Mouse (Mus musculus) midbrain, embryonic 10.5 days (tissue): ENCODE results near the gene Pir. TPM values are rescaled to one million over a fixed set of nuclear protein-coding genes. Genes with fewer than 3 reads are reported as not detected.

Source experiments
- DNase-seq: peaks from one replicate; pipeline ENCODE4 v3.0.0-alpha.2; 2017; ENCODE audit warnings: low spot score
- H3K27ac ChIP-seq: fragments of 300-500 bp; sonication (generic); replicated peaks from 2 replicates; pipeline ENCODE4 v1.5.1; 2016; ENCODE audit warnings: mild to moderate bottlenecking
- H3K27me3 ChIP-seq: fragments of 300-500 bp; sonication (generic); 2 replicates; pipeline ENCODE4 v1.6.1; 2016; ENCODE audit warnings: low read depth, mild to moderate bottlenecking; ENCODE audit not compliant: poor library complexity, severe bottlenecking
- H3K36me3 ChIP-seq: fragments of 300-500 bp; sonication (generic); 2 replicates; pipeline ENCODE4 v1.6.1; 2016; ENCODE audit warnings: mild to moderate bottlenecking, moderate library complexity
- H3K4me1 ChIP-seq: fragments of 300-500 bp; sonication (generic); 2 replicates; pipeline ENCODE4 v1.6.1; 2016
- H3K4me3 ChIP-seq: fragments of 300-500 bp; sonication (generic); 2 replicates; pipeline ENCODE4 v1.5.1; 2016; ENCODE audit warnings: mild to moderate bottlenecking, moderate library complexity
- H3K9me3 ChIP-seq: fragments of 300-500 bp; sonication (generic); replicated peaks from 2 replicates; pipeline ENCODE4 v1.6.1; 2016; ENCODE audit warnings: mild to moderate bottlenecking
- WGBS: fragments of 180-500 bp; shearing (Covaris S2); methylation state at CpG from one replicate; pipeline ENCODE4 v1.1.7; 2016; 5-methylcytosine and 5-hydroxymethylcytosine counted together
- polyA plus RNA-seq: library from polyadenylated mRNA; unstranded; fragments of >200 nt; fragmentation: Nextera tagmentation; extraction: Ambion mirVana; gene quantifications from 2 replicates; pipeline ENCODE4 v1.2.1, GENCODE M21; 2016

The Pir gene
- polyA plus RNA-seq, 1 experiment from 2014 or later = 9.4 TPM

GRCm38 (mm10) chrX:164365153-164365865 lies 96.1 kb downstream of the Pir start:
- Histone ChIP-seq H3K4me1 (no peaks in the 10 kb centered on the region), H3K4me3 (no peak overlapping the region), H3K27me3 (peaks cover 8% of the 10 kb centered on the region), H3K27ac (no peak overlapping the region), H3K36me3 (no peaks in the 10 kb centered on the region), H3K9me3 (no peaks in the 10 kb centered on the region)
- 84% methylated on average over 4 of the region's 4 CpGs for WGBS
- DNase-seq = no peak

DNA sequence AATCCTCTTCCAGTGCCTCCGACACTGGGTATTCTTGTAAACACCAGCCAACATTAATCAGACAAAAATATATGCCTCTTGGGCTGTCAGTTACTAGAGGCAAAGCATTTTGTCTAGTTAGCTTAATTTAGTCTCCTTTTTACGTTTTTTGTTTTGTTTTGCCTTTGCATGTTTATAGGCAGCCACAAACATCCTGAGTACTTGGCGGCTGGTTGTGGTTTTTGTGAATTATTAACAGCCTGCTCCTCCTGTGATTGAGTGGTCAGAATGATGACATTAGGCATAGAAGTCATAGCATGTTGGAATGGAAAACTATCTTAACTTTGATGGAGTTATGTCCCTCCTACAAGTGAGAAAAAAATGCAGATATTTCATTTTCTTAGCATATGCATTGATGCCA lies 101.4 kb downstream of the Pir start:
- no peak overlapping the region for H3K27ac ChIP-seq
- no peaks in the 10 kb centered on the region for H3K36me3 ChIP-seq
- H3K27me3 ChIP-seq = peaks cover 29% of the 10 kb centered on the region
- no peaks in the 10 kb centered on the region for H3K9me3 ChIP-seq
- no peaks in the 10 kb centered on the region for H3K4me1 ChIP-seq
- H3K4me3 ChIP-seq = no peak overlapping the region
- DNase-seq = no peak
- 88% methylated on average over 3 of the region's 3 CpGs for WGBS

DNA sequence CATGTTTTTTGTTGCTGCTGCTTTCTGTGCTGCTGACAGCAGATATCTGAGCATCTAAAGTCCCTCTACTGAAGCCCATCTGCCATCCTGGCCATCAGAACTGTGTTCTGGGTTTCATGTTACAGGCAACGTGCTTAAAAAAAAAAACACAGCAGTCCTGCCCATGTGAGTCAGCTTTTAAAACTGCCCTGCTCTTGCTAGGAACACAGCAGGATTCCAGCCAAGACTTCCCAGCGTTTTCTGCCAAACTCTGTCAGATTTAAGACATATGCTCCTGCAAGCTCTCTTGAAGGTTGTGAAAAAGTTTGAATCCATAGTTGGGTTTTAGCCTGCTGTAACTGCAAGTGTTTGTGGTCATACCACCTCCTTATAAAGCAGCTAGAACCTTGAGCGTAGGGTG lies 103.9 kb downstream of the Pir start, which contains the start of gene Vegfd:
TSS of gene Vegfd (plus strand) at position 298 of the 400 bp plus-strand sequence.
- 40% methylated on average over 3 of the region's 3 CpGs for WGBS
- no peak within 1 kb of the TSS for H3K4me3 ChIP-seq
- no peaks in the 10 kb centered on the region for H3K4me1 ChIP-seq
- no peak for DNase-seq
- H3K36me3 ChIP-seq = no peaks in the 10 kb centered on the region
- H3K27ac ChIP-seq = no peak within 1 kb of the TSS
- peaks cover 39% of the 10 kb centered on the region for H3K27me3 ChIP-seq
- H3K9me3 ChIP-seq = no peaks in the 10 kb centered on the region

GRCm38 (mm10) chrX:164374586-164374985 lies 105.4 kb downstream of the Pir start:
- Histone ChIP-seq H3K4me3 (no peak overlapping the region), H3K4me1 (no peaks in the 10 kb centered on the region), H3K9me3 (no peaks in the 10 kb centered on the region), H3K36me3 (no peaks in the 10 kb centered on the region), H3K27me3 (peaks cover 52% of the 10 kb centered on the region), H3K27ac (no peak overlapping the region)
- no peak for DNase-seq
- 63% methylated on average over 5 of the region's 5 CpGs for WGBS

DNA sequence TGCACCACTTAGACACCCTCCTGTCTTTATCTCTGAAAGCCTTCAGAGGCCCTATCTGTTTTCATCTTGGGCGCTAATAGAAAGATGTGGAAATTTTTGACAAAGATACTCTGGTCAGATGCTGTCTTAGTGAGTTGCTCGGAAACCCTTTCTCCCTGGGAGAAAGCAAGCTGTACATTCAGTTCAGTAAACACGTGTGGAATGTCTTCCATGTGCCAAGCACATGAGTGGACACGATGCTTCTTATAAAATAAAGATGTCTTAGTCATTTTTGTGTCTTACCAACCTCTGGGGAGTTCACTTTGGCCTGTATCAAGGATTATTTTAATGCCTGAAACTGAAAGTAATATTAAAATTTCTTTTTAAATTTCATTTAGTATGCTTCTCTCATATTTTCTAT lies 110.5 kb downstream of the Pir start:
- Histone ChIP-seq H3K4me1 (no peaks in the 10 kb centered on the region), H3K4me3 (no peak overlapping the region), H3K9me3 (no peaks in the 10 kb centered on the region), H3K36me3 (no peaks in the 10 kb centered on the region), H3K27ac (no peak overlapping the region), H3K27me3 (peaks cover 63% of the 10 kb centered on the region)
- WGBS = 84% methylated on average over 4 of the region's 4 CpGs
- DNase-seq = no peak

DNA sequence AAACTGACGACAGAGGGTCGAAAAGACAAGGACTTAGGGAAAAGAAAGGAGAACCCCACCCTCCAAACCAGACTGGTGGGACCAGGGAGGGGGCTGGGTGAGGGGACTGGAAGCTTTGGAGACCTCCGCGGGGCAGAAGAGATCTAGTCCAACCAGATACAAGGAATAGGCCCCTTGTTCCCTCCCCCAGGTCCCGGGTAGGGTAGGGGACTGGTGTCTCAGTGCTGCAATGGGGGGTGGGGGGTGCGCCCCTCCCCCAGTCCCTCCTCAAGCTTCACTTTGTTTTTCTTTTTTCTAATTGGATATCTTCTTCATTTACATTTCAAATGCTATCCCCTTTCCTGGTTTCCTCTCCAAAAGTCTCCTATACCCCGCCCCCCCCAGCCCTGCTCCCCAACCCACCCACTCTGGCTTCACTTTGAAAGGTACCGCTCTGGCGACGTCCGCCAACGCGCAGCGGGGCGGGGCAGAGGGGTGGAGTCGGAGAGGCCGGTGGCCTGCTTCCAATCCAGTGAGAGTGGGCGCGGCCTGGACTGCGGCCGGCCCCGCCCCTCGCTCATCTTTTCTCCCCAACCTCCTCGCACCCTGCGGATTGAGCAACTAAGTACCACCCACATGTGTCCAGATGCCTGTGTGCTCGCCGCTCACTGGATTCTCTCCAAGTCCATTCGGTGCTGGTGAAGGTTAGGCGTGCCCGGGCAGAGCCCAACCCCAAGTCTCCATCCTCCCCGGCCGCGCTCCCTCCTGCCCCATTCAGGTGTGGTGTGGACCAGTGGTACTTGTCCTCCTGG lies 112.6 kb downstream of the Pir start:
- peak; percentile 84 for DNase-seq
- Histone ChIP-seq H3K9me3 (no peaks in the 10 kb centered on the region), H3K36me3 (no peaks in the 10 kb centered on the region), H3K4me1 (no peaks in the 10 kb centered on the region), H3K4me3 (peak overlapping the region; percentile 50), H3K27me3 (peaks cover 53% of the 10 kb centered on the region), H3K27ac (peak overlapping the region; percentile 74)
- WGBS = 31% methylated on average over 32 of the region's 33 CpGs

DNA sequence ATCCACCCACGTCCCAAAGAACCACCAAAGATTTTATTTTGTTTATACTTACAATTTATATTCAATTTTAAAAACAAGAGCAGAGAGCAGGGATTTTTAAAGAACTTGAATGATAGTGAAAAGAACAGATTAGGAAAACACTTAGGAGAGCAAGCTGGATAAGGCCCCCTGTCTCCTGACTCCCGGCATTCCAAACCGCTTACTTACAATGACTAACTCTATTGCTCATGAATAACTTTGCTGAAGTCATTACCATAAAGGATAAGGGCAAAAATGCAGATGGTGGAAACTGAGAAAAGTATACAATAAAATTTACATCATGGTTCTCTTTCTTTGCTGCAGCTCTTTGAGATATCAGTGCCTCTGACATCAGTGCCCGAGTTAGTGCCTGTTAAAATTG lies 124.9 kb downstream of the Pir start:
- Histone ChIP-seq H3K4me1 (no peaks in the 10 kb centered on the region), H3K27me3 (peaks cover 45% of the 10 kb centered on the region), H3K9me3 (no peaks in the 10 kb centered on the region), H3K36me3 (no peaks in the 10 kb centered on the region), H3K27ac (no peak overlapping the region), H3K4me3 (no peak overlapping the region)
- 83% methylated on average over 4 of the region's 4 CpGs for WGBS
- DNase-seq = no peak

- Histone ChIP-seq H3K27ac (no peak overlapping the region), H3K9me3 (no peaks in the 10 kb centered on the region), H3K36me3 (no peaks in the 10 kb centered on the region), H3K4me3 (no peak overlapping the region), H3K27me3 (peaks cover 43% of the 10 kb centered on the region), H3K4me1 (no peaks in the 10 kb centered on the region)
- DNase-seq = no peak
- 74% methylated on average over 3 of the region's 3 CpGs for WGBS
These were observed 129.3 kb downstream of the Pir start for GRCm38 (mm10) chrX:164398456-164398855.

GRCm38 (mm10) chrX:164405080-164405649 lies 136.0 kb downstream of the Pir start:
- H3K36me3 ChIP-seq = no peaks in the 10 kb centered on the region
- no peak overlapping the region for H3K4me3 ChIP-seq
- DNase-seq = no peak
- H3K27me3 ChIP-seq = peaks cover 59% of the 10 kb centered on the region
- no peak overlapping the region for H3K27ac ChIP-seq
- H3K9me3 ChIP-seq = no peaks in the 10 kb centered on the region
- H3K4me1 ChIP-seq = no peaks in the 10 kb centered on the region

DNA sequence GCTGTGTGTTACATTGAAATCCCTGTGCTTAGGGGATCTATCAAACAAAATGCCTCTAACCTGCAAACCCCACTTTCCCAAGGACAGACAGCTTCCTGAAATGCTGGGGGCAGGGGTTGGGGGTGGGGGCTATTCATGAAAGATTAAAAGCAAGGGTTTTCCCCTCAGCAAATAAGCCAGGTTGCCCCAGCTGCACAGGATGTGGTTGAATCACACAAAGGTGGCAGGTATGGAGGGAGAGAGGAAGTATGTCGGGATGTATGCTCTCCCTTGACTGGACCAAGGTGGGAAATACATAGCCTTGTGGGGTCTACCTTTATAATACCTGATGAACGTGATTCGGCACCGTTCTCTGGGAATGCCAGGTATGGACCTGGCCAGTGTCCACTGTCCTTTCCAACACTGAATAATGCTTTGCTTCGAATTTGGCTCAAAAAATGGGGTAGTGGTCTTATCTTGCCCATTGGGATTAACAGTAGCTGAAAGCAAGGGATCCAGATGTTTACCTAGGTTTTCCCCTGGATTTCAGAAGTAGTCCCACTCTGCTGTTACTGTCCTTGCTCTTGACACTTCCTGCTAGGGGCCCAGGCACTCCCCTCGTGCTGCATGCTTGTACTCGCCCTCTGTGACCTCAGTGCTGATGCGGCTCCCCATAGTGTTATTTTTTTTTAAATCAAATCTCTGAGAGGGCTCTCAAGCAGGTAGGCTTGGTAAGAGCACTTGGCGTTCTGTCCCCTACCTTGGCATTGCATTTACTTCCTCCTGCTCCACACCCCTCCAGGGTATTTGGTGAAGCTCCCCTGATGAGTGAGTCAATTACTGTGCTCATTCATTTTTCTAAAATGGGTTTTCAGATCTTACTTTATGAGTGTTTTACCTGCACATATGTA lies 137.2 kb downstream of the Pir start:
- no peak overlapping the region for H3K4me3 ChIP-seq
- peaks cover 67% of the 10 kb centered on the region for H3K27me3 ChIP-seq
- H3K27ac ChIP-seq = no peak overlapping the region
- DNase-seq = no peak
- WGBS = 79% methylated on average over 9 of the region's 9 CpGs
- H3K9me3 ChIP-seq = no peaks in the 10 kb centered on the region
- no peaks in the 10 kb centered on the region for H3K36me3 ChIP-seq
- no peaks in the 10 kb centered on the region for H3K4me1 ChIP-seq

- H3K9me3 ChIP-seq = no peaks in the 10 kb centered on the region
- peaks cover 80% of the 10 kb centered on the region for H3K27me3 ChIP-seq
- no peak overlapping the region for H3K27ac ChIP-seq
- H3K4me1 ChIP-seq = no peaks in the 10 kb centered on the region
- no peaks in the 10 kb centered on the region for H3K36me3 ChIP-seq
- no peak overlapping the region for H3K4me3 ChIP-seq
- no peak for DNase-seq
- 91% methylated on average over 3 of the region's 3 CpGs for WGBS
These were observed 139.2 kb downstream of the Pir start for GRCm38 (mm10) chrX:164408301-164408927.

GRCm38 (mm10) chrX:164410562-164410961 lies 141.4 kb downstream of the Pir start:
- Histone ChIP-seq H3K4me3 (no peak overlapping the region), H3K27me3 (peaks cover 91% of the 10 kb centered on the region), H3K9me3 (no peaks in the 10 kb centered on the region), H3K36me3 (no peaks in the 10 kb centered on the region), H3K4me1 (no peaks in the 10 kb centered on the region), H3K27ac (no peak overlapping the region)
- 73% methylated on average over 1 of the region's 1 CpGs for WGBS
- no peak for DNase-seq
